Mouse (Mus musculus): ENCODE data around the gene Gm20388. TPM values are rescaled to one million over a fixed set of nuclear protein-coding genes. Genes with fewer than 3 reads are reported as not detected.
A peak's percentile ranks its signal among the peaks of the same experiment; 100 is the strongest.

The Gm20388 gene
- total RNA-seq, 1 experiment from 2014 or later: 35.7 TPM

- no peak for ATAC-seq (replicated peaks; ENCODE audit: low read depth, poor library complexity, severe bottlenecking)
These were observed 2780.4 kb downstream of the Gm20388 start for GRCm38 (mm10) chr8:122691018-122691417.

- ATAC-seq (replicated peaks; ENCODE audit: low read depth, poor library complexity, severe bottlenecking): no peak
These were observed 2781.5 kb downstream of the Gm20388 start for GRCm38 (mm10) chr8:122692152-122692551.

GRCm38 (mm10) chr8:122695438-122696042 is 2784.9 kb downstream of the Gm20388 start:
- no peak for ATAC-seq (replicated peaks; ENCODE audit: low read depth, poor library complexity, severe bottlenecking)

- no peak for ATAC-seq (replicated peaks; ENCODE audit: low read depth, poor library complexity, severe bottlenecking)
These were observed 2786.5 kb downstream of the Gm20388 start for GRCm38 (mm10) chr8:122697181-122697581.

DNA sequence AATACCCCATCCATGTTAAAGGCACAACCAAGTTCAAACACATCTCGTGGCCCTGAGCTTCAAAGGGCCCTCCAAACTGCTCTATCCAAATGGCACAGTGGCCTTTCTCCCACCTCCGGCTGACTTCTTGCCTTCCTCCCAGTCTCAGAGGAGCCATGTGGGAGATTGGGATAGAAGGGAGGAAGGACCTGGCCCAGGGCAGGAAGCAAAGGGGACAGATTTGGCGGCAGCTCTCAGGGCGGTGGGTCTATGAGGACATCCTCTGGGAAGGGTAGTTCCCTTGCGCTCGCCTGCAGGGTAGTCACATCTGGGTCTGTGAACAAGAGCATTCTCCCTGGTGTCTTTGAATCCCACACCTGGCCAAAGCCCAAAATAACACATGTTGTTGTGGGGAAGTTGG is 2786.9 kb downstream of the Gm20388 start:
- ATAC-seq (replicated peaks; ENCODE audit: low read depth, poor library complexity, severe bottlenecking): no peak

- no peak for ATAC-seq (replicated peaks; ENCODE audit: low read depth, poor library complexity, severe bottlenecking)
These were observed 2787.7 kb downstream of the Gm20388 start for GRCm38 (mm10) chr8:122698254-122698768.

DNA sequence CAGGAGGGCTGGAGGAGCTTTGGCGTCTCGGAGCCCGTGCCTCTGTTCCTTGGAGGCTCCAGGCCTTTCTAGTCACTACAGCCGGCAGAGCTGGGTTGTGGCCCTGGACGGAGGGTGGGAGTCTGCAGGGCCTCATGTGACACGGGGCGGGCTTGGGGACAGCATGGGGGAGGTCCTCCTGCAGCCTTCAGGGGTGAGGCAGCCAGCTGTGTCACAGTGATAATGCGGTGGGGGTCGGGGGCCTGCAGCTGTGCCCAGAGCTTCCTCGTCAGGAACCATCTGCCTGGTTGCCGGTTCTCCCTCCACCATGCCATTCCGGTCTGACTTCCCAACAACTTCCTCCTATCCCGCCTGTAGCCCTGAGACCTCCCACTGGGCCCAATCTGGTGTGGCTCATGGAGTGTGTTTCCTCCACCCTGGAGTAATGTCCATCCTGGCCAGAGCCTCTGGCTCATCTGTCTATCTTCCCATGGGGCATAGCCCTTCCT is 2788.4 kb downstream of the Gm20388 start, which contains the start of gene Cbfa2t3:
Gene Cbfa2t3, minus strand, starts transcription at position 105 of the 488 bp plus-strand sequence.
- peak; percentile 57 for ATAC-seq (replicated peaks; ENCODE audit: low read depth, poor library complexity, severe bottlenecking)

- peak; percentile 53 for ATAC-seq (replicated peaks; ENCODE audit: low read depth, poor library complexity, severe bottlenecking)
These were observed 2790.0 kb downstream of the Gm20388 start for GRCm38 (mm10) chr8:122700628-122701027.

GRCm38 (mm10) chr8:122701441-122702185 is 2791.0 kb downstream of the Gm20388 start:
- no peak for ATAC-seq (replicated peaks; ENCODE audit: low read depth, poor library complexity, severe bottlenecking)

DNA sequence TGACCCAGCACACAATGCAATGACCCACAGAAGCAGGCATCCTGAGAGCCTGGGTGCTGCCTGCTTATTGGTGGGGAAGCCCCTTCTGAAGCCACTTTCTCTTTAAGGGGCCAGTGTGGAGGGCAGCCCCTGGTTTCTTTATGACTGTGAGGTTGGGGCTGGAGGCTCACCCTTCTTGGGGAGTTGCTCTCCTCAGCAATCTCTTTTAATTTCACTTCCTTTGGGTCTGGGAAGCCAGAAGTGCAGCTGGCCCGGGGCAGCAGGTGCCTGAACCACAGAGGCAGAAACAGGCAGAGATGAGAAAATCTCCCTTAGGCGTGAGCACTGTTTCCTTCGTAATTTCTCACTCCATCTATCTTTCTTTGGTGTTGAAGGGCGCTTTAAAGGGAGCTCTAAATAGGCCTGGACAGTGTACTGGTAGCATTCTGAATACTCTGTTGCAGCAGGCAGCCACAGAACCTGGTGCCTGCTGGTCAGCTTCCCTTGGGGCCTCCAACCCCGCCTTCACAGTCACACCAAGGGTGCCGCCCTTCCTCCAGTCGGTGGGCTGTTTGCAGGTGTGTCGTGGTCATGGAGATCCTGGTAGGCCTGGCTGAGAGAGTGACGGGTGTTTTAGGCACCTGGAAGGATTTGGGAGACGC is 2791.8 kb downstream of the Gm20388 start:
- peak; percentile 14 for ATAC-seq (replicated peaks; ENCODE audit: low read depth, poor library complexity, severe bottlenecking)

GRCm38 (mm10) chr8:122702957-122703356 is 2792.3 kb downstream of the Gm20388 start:
- ATAC-seq (replicated peaks; ENCODE audit: low read depth, poor library complexity, severe bottlenecking): no peak

- no peak for ATAC-seq (replicated peaks; ENCODE audit: low read depth, poor library complexity, severe bottlenecking)
These were observed 2794.0 kb downstream of the Gm20388 start for GRCm38 (mm10) chr8:122704612-122705011.

GRCm38 (mm10) chr8:122705901-122706561 is 2795.4 kb downstream of the Gm20388 start:
- ATAC-seq (replicated peaks; ENCODE audit: low read depth, poor library complexity, severe bottlenecking): no peak

GRCm38 (mm10) chr8:122707184-122707583 is 2796.5 kb downstream of the Gm20388 start:
- ATAC-seq (replicated peaks; ENCODE audit: low read depth, poor library complexity, severe bottlenecking): no peak

GRCm38 (mm10) chr8:122709340-122710111 is 2798.9 kb downstream of the Gm20388 start:
- no peak for ATAC-seq (replicated peaks; ENCODE audit: low read depth, poor library complexity, severe bottlenecking)

- ATAC-seq (replicated peaks; ENCODE audit: low read depth, poor library complexity, severe bottlenecking): no peak
These were observed 2800.8 kb downstream of the Gm20388 start for GRCm38 (mm10) chr8:122711480-122711879.

DNA sequence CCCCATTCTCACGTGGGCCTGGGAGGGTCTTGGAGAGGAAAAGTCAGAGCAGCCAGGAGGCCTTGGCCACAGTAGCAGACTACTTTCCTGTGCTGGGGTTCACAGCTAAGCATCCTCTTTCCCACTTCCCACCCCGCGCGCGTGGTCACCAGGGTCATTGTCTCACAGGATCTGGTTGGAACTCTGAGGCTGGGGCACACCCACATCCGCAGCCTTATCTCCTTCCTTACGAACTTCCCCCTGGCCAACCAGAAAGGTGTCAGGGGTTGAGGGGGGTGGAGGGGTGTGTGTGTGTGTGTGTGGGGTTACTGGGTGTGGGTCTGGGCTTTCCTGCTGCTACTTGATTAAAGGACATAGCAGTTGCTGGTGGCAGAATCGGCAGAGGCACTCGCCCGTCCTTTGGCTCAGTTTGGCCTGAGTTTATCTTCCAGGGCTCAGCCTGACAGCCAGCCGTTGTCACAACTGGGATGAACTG is 2801.3 kb downstream of the Gm20388 start:
- ATAC-seq (replicated peaks; ENCODE audit: low read depth, poor library complexity, severe bottlenecking): peak; percentile 87

- ATAC-seq (replicated peaks; ENCODE audit: low read depth, poor library complexity, severe bottlenecking): no peak
These were observed 2801.9 kb downstream of the Gm20388 start for GRCm38 (mm10) chr8:122712411-122713156.

- ATAC-seq (replicated peaks; ENCODE audit: low read depth, poor library complexity, severe bottlenecking): no peak
These were observed 2802.5 kb downstream of the Gm20388 start for GRCm38 (mm10) chr8:122713157-122713518.

Measured in common myeloid progenitor, adult 5-6 weeks (primary cell).